Mouse (Mus musculus) heart, adult 2 months (tissue): ENCODE data around the gene Atp1b4. TPM values are rescaled to one million over a fixed set of nuclear protein-coding genes. Genes with fewer than 3 reads are reported as not detected.

Experiments used
- DNase-seq, 2 experiments: peaks; one replicate each; pipeline ENCODE4 v3.0.0; 2021
- H3K27ac ChIP-seq: fragments of 200-600 bp; 2 replicates; pipeline ENCODE4 v1.8.1; 2022
- H3K27me3 ChIP-seq: fragments of 200-500 bp; 2 replicates; pipeline ENCODE4 v1.6.1; 2012; ENCODE audit warnings: mild to moderate bottlenecking, low read length, inconsistent platforms, mixed read lengths; ENCODE audit not compliant: control insufficient read depth, insufficient read depth
- H3K36me3 ChIP-seq: fragments of 200-500 bp; 2 replicates; pipeline ENCODE4 v1.6.1; 2012; ENCODE audit warnings: low read length, inconsistent platforms; ENCODE audit not compliant: control insufficient read depth, insufficient read depth
- H3K4me1 ChIP-seq: fragments of 200-500 bp; 2 replicates; pipeline ENCODE4 v1.6.1; 2011; ENCODE audit warnings: low read length; ENCODE audit not compliant: control insufficient read depth, insufficient read depth
- H3K4me3 ChIP-seq: fragments of 200-600 bp; 2 replicates; pipeline ENCODE4 v1.8.1; 2022
- H3K79me2 ChIP-seq: fragments of 200-500 bp; replicated peaks from 2 replicates; pipeline ENCODE4 v1.6.1; 2012; ENCODE audit warnings: mild to moderate bottlenecking, inconsistent platforms, low read length, moderate library complexity, mixed read lengths; ENCODE audit not compliant: control insufficient read depth, insufficient read depth
- H3K9ac ChIP-seq: fragments of 200-500 bp; 2 replicates; pipeline ENCODE4 v1.6.1; 2012; ENCODE audit warnings: low read depth, mild to moderate bottlenecking, control low read depth, inconsistent platforms, low read length, mixed read lengths
- CTCF ChIP-seq: fragments of 200-600 bp; IDR thresholded peaks from 2 replicates; pipeline ENCODE4 v1.8.1; 2022; ENCODE audit warnings: antibody characterized with exemption, mild to moderate bottlenecking, moderate library complexity
- EP300 ChIP-seq: fragments of 200-500 bp; IDR thresholded peaks from 2 replicates; pipeline ENCODE4 v1.6.1; 2011; ENCODE audit warnings: low read depth, low read length, control low read depth; ENCODE audit not compliant: insufficient read depth
- POLR2A ChIP-seq: fragments of 200-500 bp; IDR thresholded peaks from 2 replicates; pipeline ENCODE4 v1.6.1; 2011; ENCODE audit warnings: mild to moderate bottlenecking, low read depth, low read length, control low read depth; ENCODE audit not compliant: insufficient read depth
- WGBS: fragments of 180-500 bp; shearing (Covaris S2); methylation state at CpG from one replicate; pipeline ENCODE4 v1.1.7; 2018; 5-methylcytosine and 5-hydroxymethylcytosine counted together
- intact Hi-C: fragments of 180-260 bp; cut with DNase I; formaldehyde crosslinking; loops from one replicate; pipeline ENCODE4 v1.15.1; 2025
- long read RNA-seq: library from polyadenylated mRNA; stranded (forward); transcript quantifications from one replicate; pipeline ENCODE4 v2.0.0, GENCODE M21; 2021
- polyA plus RNA-seq: library from polyadenylated mRNA; depleted of rRNA; stranded (reverse); fragments of >200 nt; gene quantifications from 2 replicates; pipeline ENCODE4 v1.2.3, GENCODE M21; 2012; rRNA removed
- total RNA-seq, 2 experiments: library from RNA; stranded (reverse); gene quantifications; 2 replicates each; pipeline ENCODE4 v1.2.3; 2021

Atp1b4 gene
- total RNA-seq = not detected
- not detected in 2 replicates for polyA plus RNA-seq
- long read RNA-seq = 0 reads

DNA sequence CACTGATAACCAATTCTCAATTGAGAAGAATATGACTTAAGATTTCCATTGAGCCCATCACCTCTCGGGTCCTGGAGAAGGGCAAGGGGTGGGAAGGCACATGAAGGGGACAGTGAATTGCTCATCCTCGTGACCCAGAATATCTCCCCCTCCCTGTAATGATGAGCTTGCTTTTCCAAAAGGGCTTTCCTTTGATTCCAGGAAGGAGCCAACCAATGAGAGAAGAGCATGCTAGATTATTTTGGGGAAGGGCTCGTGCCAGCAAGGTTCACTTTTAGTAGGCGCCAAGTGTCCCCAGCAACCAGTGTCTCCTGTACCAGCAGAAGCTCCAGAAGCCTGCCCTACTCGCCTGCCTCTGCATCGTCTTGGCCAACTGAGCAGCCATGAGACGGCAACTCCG is at the start of gene Atp1b4:
Gene Atp1b4, plus strand, starts transcription at position 301 of the 400 bp plus-strand sequence.
- no peak within 1 kb of the TSS for H3K27ac ChIP-seq
- no peak within 1 kb of the TSS for H3K4me3 ChIP-seq
- WGBS = 82% methylated on average over 8 of the region's 8 CpGs
- H3K4me1 ChIP-seq = no peaks in the 10 kb centered on the region
- no peaks in the 10 kb centered on the region for H3K79me2 ChIP-seq
- no peaks in the 10 kb centered on the region for H3K36me3 ChIP-seq
- H3K27me3 ChIP-seq = no peaks in the 10 kb centered on the region
- intact Hi-C loops = no loop called here
- TF ChIP-seq EP300 (no peak), CTCF (no peak)
- no peak within 1 kb of the TSS for H3K9ac ChIP-seq
- no peak for DNase-seq

DNA sequence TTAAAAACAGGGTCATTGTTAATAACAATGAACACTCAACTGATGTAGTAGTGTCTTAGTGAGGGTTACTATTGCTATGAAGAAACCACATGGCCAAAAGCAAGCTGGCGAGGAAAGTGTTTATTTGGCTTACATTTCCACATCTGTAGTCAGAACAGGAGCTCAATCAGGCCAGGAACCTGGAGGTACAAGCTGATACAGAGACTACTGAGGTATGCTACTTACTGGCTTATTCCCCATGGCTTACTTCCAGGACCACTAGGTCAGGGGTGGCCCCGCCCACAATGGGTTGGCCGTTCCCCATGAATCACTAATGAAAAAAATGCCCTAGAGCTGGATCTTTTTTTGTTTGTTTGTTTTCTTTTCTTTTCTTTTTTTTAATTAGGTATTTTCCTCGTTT is 7.4 kb upstream of the Atp1b4 start:
- WGBS = 60% methylated on average over 4 of the region's 4 CpGs
- Histone ChIP-seq H3K4me3 (no peak overlapping the region), H3K4me1 (no peaks in the 10 kb centered on the region), H3K27ac (no peak overlapping the region), H3K9ac (no peak overlapping the region), H3K27me3 (no peaks in the 10 kb centered on the region), H3K36me3 (no peaks in the 10 kb centered on the region), H3K79me2 (no peaks in the 10 kb centered on the region)
- intact Hi-C loops = no loop called here
- DNase-seq = no peak
- TF ChIP-seq CTCF = no peak
- TF ChIP-seq POLR2A = no peak
- TF ChIP-seq EP300 = no peak

GRCm38 (mm10) chrX:38311054-38311453 is 4.9 kb upstream of the Atp1b4 start:
- Histone ChIP-seq H3K4me3 (no peak overlapping the region), H3K9ac (no peak overlapping the region), H3K27ac (no peak overlapping the region), H3K27me3 (no peaks in the 10 kb centered on the region), H3K79me2 (no peaks in the 10 kb centered on the region), H3K4me1 (no peaks in the 10 kb centered on the region), H3K36me3 (no peaks in the 10 kb centered on the region)
- no peak for DNase-seq
- intact Hi-C loops = loop anchor here (5.0 kb wide), 1 partner anchor 41 kb away; no protein-coding TSS in a partner anchor
- 83% methylated on average over 2 of the region's 2 CpGs for WGBS
- no peak for TF ChIP-seq POLR2A
- TF ChIP-seq CTCF = no peak
- TF ChIP-seq EP300 = no peak

DNA sequence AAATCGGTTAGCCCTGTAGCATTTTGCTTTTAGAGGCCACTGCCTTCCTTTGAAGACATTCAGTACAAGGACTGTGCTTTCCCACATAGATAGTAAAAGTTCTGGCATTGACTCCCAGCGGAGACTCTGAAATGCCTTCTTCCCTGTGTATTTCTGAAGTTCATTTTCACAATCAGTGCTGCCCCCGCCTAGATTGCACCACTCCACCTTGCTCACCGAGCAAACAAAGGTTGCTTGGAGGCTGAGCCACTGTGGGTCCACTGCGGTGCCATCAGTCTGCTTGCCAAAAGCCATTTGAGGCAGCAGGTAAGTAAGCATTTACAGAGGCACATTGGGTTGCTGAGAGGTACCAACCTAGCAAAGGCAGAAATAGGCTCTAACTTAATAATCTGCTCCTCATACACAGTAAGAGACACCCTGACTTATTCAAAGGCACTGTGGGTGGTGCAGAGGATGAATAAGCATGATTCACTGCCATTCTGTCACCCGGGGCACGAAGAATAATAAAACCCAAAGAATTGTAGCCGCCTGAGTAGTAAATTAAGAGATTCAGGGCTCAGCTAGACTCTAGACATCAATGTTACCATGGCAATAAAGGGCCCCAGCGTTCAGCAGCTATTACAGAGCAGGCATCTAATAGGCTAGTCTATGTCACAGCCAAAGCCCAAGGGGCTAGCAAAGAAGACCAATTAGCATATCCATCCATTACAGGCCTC is 2.9 kb upstream of the Atp1b4 start:
- Histone ChIP-seq H3K27me3 (no peaks in the 10 kb centered on the region), H3K27ac (no peak overlapping the region), H3K4me3 (no peak overlapping the region), H3K4me1 (no peaks in the 10 kb centered on the region), H3K36me3 (no peaks in the 10 kb centered on the region), H3K9ac (no peak overlapping the region), H3K79me2 (no peaks in the 10 kb centered on the region)
- intact Hi-C loops = loop anchor here (5.0 kb wide), 1 partner anchor 39 kb away; no protein-coding TSS in a partner anchor
- DNase-seq = no peak
- 79% methylated on average over 9 of the region's 9 CpGs for WGBS
- no peak for TF ChIP-seq CTCF
- no peak for TF ChIP-seq POLR2A
- TF ChIP-seq EP300 = no peak

- no peaks in the 10 kb centered on the region for H3K4me1 ChIP-seq
- H3K36me3 ChIP-seq = no peaks in the 10 kb centered on the region
- intact Hi-C loops = loop anchor here (5.0 kb wide), 1 partner anchor 39 kb away; no protein-coding TSS in a partner anchor
- WGBS = 75% methylated on average over 6 of the region's 6 CpGs
- DNase-seq = peak in 1 of 2 experiments; percentile 2
- no peak overlapping the region for H3K9ac ChIP-seq
- no peak overlapping the region for H3K27ac ChIP-seq
- TF ChIP-seq POLR2A = no peak
- no peak for TF ChIP-seq CTCF
- TF ChIP-seq EP300 = no peak
- H3K79me2 ChIP-seq = no peaks in the 10 kb centered on the region
- no peak overlapping the region for H3K4me3 ChIP-seq
- no peaks in the 10 kb centered on the region for H3K27me3 ChIP-seq
Observed at GRCm38 (mm10) chrX:38313626-38314210, 2.3 kb upstream of the Atp1b4 start.

- Histone ChIP-seq H3K27me3 (no peaks in the 10 kb centered on the region), H3K9ac (no peak overlapping the region), H3K27ac (no peak overlapping the region), H3K36me3 (no peaks in the 10 kb centered on the region), H3K4me1 (no peaks in the 10 kb centered on the region; the same call in 1 of the 2 replicates), H3K79me2 (no peaks in the 10 kb centered on the region), H3K4me3 (no peak overlapping the region)
- WGBS = 66% methylated on average over 4 of the region's 4 CpGs
- TF ChIP-seq CTCF (no peak), POLR2A (no peak), EP300 (no peak)
- intact Hi-C loops = loop anchor here (5.0 kb wide), 1 partner anchor 96 kb away; no protein-coding TSS in a partner anchor
- no peak for DNase-seq
Observed at GRCm38 (mm10) chrX:38330695-38331406, 14.9 kb downstream of the Atp1b4 start.
